Mouse (Mus musculus): Measurements from ENCODE around the gene Lpar5. TPM values are rescaled to one million over a fixed set of nuclear protein-coding genes. Genes with fewer than 3 reads are reported as not detected.

Gene Lpar5
- total RNA-seq, 2 experiments from 2014 or later = 0.24 TPM; not detected in 1

- intact Hi-C loops (cut with DNase I) = loop anchor here (1.0 to 2.0 kb wide), 2 partner anchors 36 to 73 kb away; partner anchors contain the start of gene Zfp384
- DNase-seq = peak; percentile 85 to 88
Observed at GRCm38 (mm10) chr6:125081797-125082560, 14.3 kb downstream of the Lpar5 start.

GRCm38 (mm10) chr6:125082801-125083386 lies 15.2 kb downstream of the Lpar5 start:
- intact Hi-C loops (cut with DNase I) = loop anchor here (1.0 to 2.0 kb wide), 3 partner anchors 37 to 222 kb away; partner anchors contain the start of gene Zfp384
- DNase-seq = no peak

- DNase-seq = peak; percentile 57 to 63
- intact Hi-C loops (cut with DNase I) = loop anchor here (1.0 kb wide), 1 partner anchor 181 kb away; no protein-coding TSS in a partner anchor
Observed at GRCm38 (mm10) chr6:125084424-125084823, 16.7 kb downstream of the Lpar5 start.

- intact Hi-C loops (cut with DNase I) = no loop called here
Observed at GRCm38 (mm10) chr6:125087937-125088336, 20.2 kb downstream of the Lpar5 start.

GRCm38 (mm10) chr6:125088561-125089321 lies 21.0 kb downstream of the Lpar5 start:
- intact Hi-C loops (cut with DNase I) = no loop called here
- peak; percentile 74 to 78 for DNase-seq

More at GRCm38 (mm10) chr6:125087937-125088336, 20.2 kb downstream of the Lpar5 start:
- no peak for DNase-seq

- DNase-seq = peak; percentile 69 to 72
- intact Hi-C loops (cut with DNase I) = no loop called here
Observed at GRCm38 (mm10) chr6:125089521-125090321, 22.0 kb downstream of the Lpar5 start.

GRCm38 (mm10) chr6:125090341-125091085 lies 22.8 kb downstream of the Lpar5 start:
- intact Hi-C loops (cut with DNase I) = no loop called here
- DNase-seq = no peak

- DNase-seq = no peak
- intact Hi-C loops (cut with DNase I) = no loop called here
Observed at GRCm38 (mm10) chr6:125092372-125092771, 24.7 kb downstream of the Lpar5 start.

- DNase-seq = no peak
- intact Hi-C loops (cut with DNase I) = no loop called here
Observed at GRCm38 (mm10) chr6:125094843-125095242, 27.1 kb downstream of the Lpar5 start.

GRCm38 (mm10) chr6:125095391-125096278 lies 27.9 kb downstream of the Lpar5 start, which contains the start of gene Chd4:
Chd4 (plus strand) TSS chr6:125095981.
- intact Hi-C loops (cut with DNase I) = no loop called here
- DNase-seq = peak; percentile 86 to 90

- intact Hi-C loops (cut with DNase I) = no loop called here
Observed at GRCm38 (mm10) chr6:125096279-125096596, 28.5 kb downstream of the Lpar5 start.

GRCm38 (mm10) chr6:125096597-125097345 lies 29.1 kb downstream of the Lpar5 start:
- intact Hi-C loops (cut with DNase I) = no loop called here
- DNase-seq = peak; percentile 72 to 78

More at GRCm38 (mm10) chr6:125096279-125096596, 28.5 kb downstream of the Lpar5 start:
- DNase-seq = no peak

- no peak for DNase-seq
- intact Hi-C loops (cut with DNase I) = no loop called here
Observed at GRCm38 (mm10) chr6:125097346-125097689, 29.6 kb downstream of the Lpar5 start.

- intact Hi-C loops (cut with DNase I) = no loop called here
- DNase-seq = no peak
Observed at GRCm38 (mm10) chr6:125097951-125098350, 30.2 kb downstream of the Lpar5 start.

GRCm38 (mm10) chr6:125098513-125098912 lies 30.8 kb downstream of the Lpar5 start:
- DNase-seq = peak in 1 of 2 experiments; percentile 23
- intact Hi-C loops (cut with DNase I) = no loop called here

GRCm38 (mm10) chr6:125099421-125099971 lies 31.8 kb downstream of the Lpar5 start:
- intact Hi-C loops (cut with DNase I) = no loop called here

GRCm38 (mm10) chr6:125101444-125101843 lies 33.7 kb downstream of the Lpar5 start:
- DNase-seq = no peak
- intact Hi-C loops (cut with DNase I) = no loop called here

More at GRCm38 (mm10) chr6:125099421-125099971, 31.8 kb downstream of the Lpar5 start:
- peak; percentile 52 to 56 for DNase-seq
